Mouse (Mus musculus): ENCODE results near the gene Nxn. TPM values are rescaled to one million over a fixed set of nuclear protein-coding genes. Genes with fewer than 3 reads are reported as not detected.
A peak's percentile ranks its signal among the peaks of the same experiment; 100 is the strongest.

Gene Nxn
- polyA plus RNA-seq, 1 experiment from 2014 or later = 26.0 TPM

GRCm38 (mm10) chr11:76311224-76312000 is 87.5 kb downstream of the Nxn start:
- no peak for DNase-seq (ENCODE audit: low spot score)
- H3K27me3 ChIP-seq (ENCODE audit: insufficient read depth, low read length) = no peaks in the 10 kb centered on the region
- no peak overlapping the region for H3K27ac ChIP-seq
- TF ChIP-seq CTCF (IDR thresholded peaks at IDR 0.05; ENCODE audit: low read depth) = no peak
- no peaks in the 10 kb centered on the region for H3K9me3 ChIP-seq (replicated peaks; ENCODE audit: low read length)
- no peak overlapping the region for H3K4me3 ChIP-seq (replicated peaks; ENCODE audit: low read depth, low read length)
- no peak for ATAC-seq (replicated peaks; ENCODE audit: low FRiP score, low read depth)
- whole genome bisulfite sequencing = 78% methylated on average over 12 of the region's 12 CpGs
- H3K36me3 ChIP-seq (ENCODE audit: insufficient read depth, low read length) = no peaks in the 10 kb centered on the region
- no peak overlapping the region for H3K9ac ChIP-seq (ENCODE audit: low read depth, low read length)
- 0 out of 2 replicates have a peak, but pooled peaks cover 22% of the 10 kb centered on the region for H3K4me1 ChIP-seq (replicated peaks; ENCODE audit: insufficient read depth, low read length)
- H3K4me2 ChIP-seq (ENCODE audit: low read length) = no peak overlapping the region

DNA sequence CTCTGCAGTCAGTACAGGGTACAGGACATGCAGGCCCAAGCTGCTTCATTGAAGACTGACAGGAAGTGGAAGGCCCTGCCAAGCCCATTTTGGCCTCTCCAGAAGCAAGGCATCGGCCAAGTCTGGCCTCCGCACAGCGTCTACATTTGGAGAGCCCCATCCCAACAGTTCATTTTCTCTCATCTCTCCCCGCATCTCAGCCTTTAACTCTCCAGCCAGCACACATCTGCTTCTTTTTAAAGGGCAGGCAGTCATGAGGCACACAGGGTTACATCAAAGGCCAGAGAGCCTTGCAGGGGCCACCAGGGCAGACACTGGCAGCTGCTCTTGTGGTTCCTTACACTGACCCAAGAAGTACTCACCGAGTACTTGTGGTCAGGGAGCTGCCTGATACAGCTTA is 89.1 kb downstream of the Nxn start:
- no peak for TF ChIP-seq CTCF (IDR thresholded peaks at IDR 0.05; ENCODE audit: low read depth)
- H3K4me3 ChIP-seq (replicated peaks; ENCODE audit: low read depth, low read length) = no peak overlapping the region
- no peak overlapping the region for H3K4me2 ChIP-seq (ENCODE audit: low read length)
- no peaks in the 10 kb centered on the region for H3K36me3 ChIP-seq (ENCODE audit: insufficient read depth, low read length)
- no peak for DNase-seq (ENCODE audit: low spot score)
- H3K9me3 ChIP-seq (replicated peaks; ENCODE audit: low read length) = no peaks in the 10 kb centered on the region
- ATAC-seq (replicated peaks; ENCODE audit: low FRiP score, low read depth) = no peak
- H3K4me1 ChIP-seq (replicated peaks; ENCODE audit: insufficient read depth, low read length) = 0 out of 2 replicates have a peak, but pooled peaks cover 27% of the 10 kb centered on the region
- no peaks in the 10 kb centered on the region for H3K27me3 ChIP-seq (ENCODE audit: insufficient read depth, low read length)
- no peak overlapping the region for H3K27ac ChIP-seq
- WGBS = 51% methylated on average over 5 of the region's 5 CpGs
- no peak overlapping the region for H3K9ac ChIP-seq (ENCODE audit: low read depth, low read length)

GRCm38 (mm10) chr11:76309072-76309471 is 89.9 kb downstream of the Nxn start:
- Histone ChIP-seq H3K27me3 (ENCODE audit: insufficient read depth, low read length) (no peaks in the 10 kb centered on the region), H3K4me1 (replicated peaks; ENCODE audit: insufficient read depth, low read length) (0 out of 2 replicates have a peak, but pooled peaks cover 28% of the 10 kb centered on the region), H3K9me3 (replicated peaks; ENCODE audit: low read length) (no peaks in the 10 kb centered on the region), H3K4me2 (ENCODE audit: low read length) (no peak overlapping the region), H3K36me3 (ENCODE audit: insufficient read depth, low read length) (no peaks in the 10 kb centered on the region), H3K27ac (0 out of 2 replicates have a peak overlapping the region, but pooled peaks have one; percentile 31), H3K9ac (ENCODE audit: low read depth, low read length) (no peak overlapping the region), H3K4me3 (replicated peaks; ENCODE audit: low read depth, low read length) (no peak overlapping the region)
- WGBS = 31% methylated on average over 6 of the region's 6 CpGs
- no peak for ATAC-seq (replicated peaks; ENCODE audit: low FRiP score, low read depth)
- no peak for DNase-seq (ENCODE audit: low spot score)
- TF ChIP-seq CTCF (IDR thresholded peaks at IDR 0.05; ENCODE audit: low read depth) = no peak

- Histone ChIP-seq H3K4me1 (replicated peaks; ENCODE audit: insufficient read depth, low read length) (peaks cover 33% of the 10 kb centered on the region; the same call in 1 of the 2 replicates), H3K36me3 (ENCODE audit: insufficient read depth, low read length) (no peaks in the 10 kb centered on the region), H3K4me2 (ENCODE audit: low read length) (no peak overlapping the region), H3K9ac (ENCODE audit: low read depth, low read length) (no peak overlapping the region), H3K27me3 (ENCODE audit: insufficient read depth, low read length) (no peaks in the 10 kb centered on the region), H3K4me3 (replicated peaks; ENCODE audit: low read depth, low read length) (no peak overlapping the region), H3K27ac (no peak overlapping the region), H3K9me3 (replicated peaks; ENCODE audit: low read length) (no peaks in the 10 kb centered on the region)
- DNase-seq (ENCODE audit: low spot score) = no peak
- no peak for ATAC-seq (replicated peaks; ENCODE audit: low FRiP score, low read depth)
- WGBS = 53% methylated on average over 4 of the region's 4 CpGs
- no peak for TF ChIP-seq CTCF (IDR thresholded peaks at IDR 0.05; ENCODE audit: low read depth)
These were observed 92.2 kb downstream of the Nxn start for GRCm38 (mm10) chr11:76306769-76307168.

DNA sequence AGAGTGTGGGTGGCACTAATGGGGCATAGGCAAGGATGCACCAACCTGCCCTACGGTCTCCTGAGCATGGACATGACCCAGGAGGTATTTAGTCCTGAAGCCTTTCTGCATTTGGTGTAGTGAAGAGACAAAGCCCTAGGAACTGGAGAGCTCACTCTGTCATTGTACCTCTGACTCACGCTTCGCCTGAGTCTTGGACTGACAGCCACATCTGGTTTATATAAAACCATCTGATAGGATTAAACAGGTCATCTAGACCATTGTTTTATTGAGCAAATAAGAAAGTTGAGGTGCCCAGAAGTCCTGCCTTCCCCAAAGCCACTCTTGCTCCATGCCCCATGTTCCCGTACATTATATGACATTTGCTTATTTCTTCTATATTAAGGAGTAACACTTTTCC is 93.4 kb downstream of the Nxn start:
- no peaks in the 10 kb centered on the region for H3K27me3 ChIP-seq (ENCODE audit: insufficient read depth, low read length)
- TF ChIP-seq CTCF (IDR thresholded peaks at IDR 0.05; ENCODE audit: low read depth) = no peak
- WGBS = 85% methylated on average over 4 of the region's 4 CpGs
- no peak overlapping the region for H3K27ac ChIP-seq
- no peak overlapping the region for H3K9ac ChIP-seq (ENCODE audit: low read depth, low read length)
- H3K4me3 ChIP-seq (replicated peaks; ENCODE audit: low read depth, low read length) = no peak overlapping the region
- no peaks in the 10 kb centered on the region for H3K36me3 ChIP-seq (ENCODE audit: insufficient read depth, low read length)
- H3K4me2 ChIP-seq (ENCODE audit: low read length) = no peak overlapping the region
- DNase-seq (ENCODE audit: low spot score) (no peak), ATAC-seq (replicated peaks; ENCODE audit: low FRiP score, low read depth) (no peak)
- peaks cover 26% of the 10 kb centered on the region; the same call in 1 of the 2 replicates for H3K4me1 ChIP-seq (replicated peaks; ENCODE audit: insufficient read depth, low read length)
- H3K9me3 ChIP-seq (replicated peaks; ENCODE audit: low read length) = no peaks in the 10 kb centered on the region

DNA sequence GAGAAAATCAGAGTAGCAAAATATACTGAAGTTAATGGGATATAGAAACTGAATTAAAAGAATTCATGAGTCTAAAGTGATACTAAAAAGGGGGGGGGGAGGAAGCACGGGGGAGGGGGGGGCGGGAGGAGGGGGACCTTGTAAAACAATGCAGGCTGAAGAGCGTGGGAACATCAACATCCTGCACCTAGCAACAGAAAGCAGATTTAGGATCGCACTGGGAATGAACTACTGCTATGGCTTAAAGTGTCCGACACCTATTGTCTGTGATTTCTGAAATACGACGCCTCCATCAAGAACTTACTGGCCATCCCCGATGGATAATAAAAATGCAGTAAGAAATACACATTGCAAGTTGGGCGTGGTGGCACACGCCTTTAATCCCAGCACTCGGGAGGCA is 95.6 kb downstream of the Nxn start:
- no peaks in the 10 kb centered on the region for H3K9me3 ChIP-seq (replicated peaks; ENCODE audit: low read length)
- H3K4me3 ChIP-seq (replicated peaks; ENCODE audit: low read depth, low read length) = no peak overlapping the region
- H3K4me1 ChIP-seq (replicated peaks; ENCODE audit: insufficient read depth, low read length) = peaks cover 11% of the 10 kb centered on the region; the same call in 1 of the 2 replicates
- H3K9ac ChIP-seq (ENCODE audit: low read depth, low read length) = no peak overlapping the region
- no peak for TF ChIP-seq CTCF (IDR thresholded peaks at IDR 0.05; ENCODE audit: low read depth)
- H3K36me3 ChIP-seq (ENCODE audit: insufficient read depth, low read length) = no peaks in the 10 kb centered on the region
- no peak overlapping the region for H3K4me2 ChIP-seq (ENCODE audit: low read length)
- H3K27ac ChIP-seq = no peak overlapping the region
- H3K27me3 ChIP-seq (ENCODE audit: insufficient read depth, low read length) = no peaks in the 10 kb centered on the region
- WGBS = 48% methylated on average over 11 of the region's 11 CpGs
- no peak for ATAC-seq (replicated peaks; ENCODE audit: low FRiP score, low read depth)
- no peak for DNase-seq (ENCODE audit: low spot score)
